Mouse (Mus musculus): Measurements from ENCODE around the gene Zcchc14. TPM values are rescaled to one million over a fixed set of nuclear protein-coding genes. Genes with fewer than 3 reads are reported as not detected.

Zcchc14 gene
- polyA plus RNA-seq, 1 experiment: 8.2 TPM

DNA sequence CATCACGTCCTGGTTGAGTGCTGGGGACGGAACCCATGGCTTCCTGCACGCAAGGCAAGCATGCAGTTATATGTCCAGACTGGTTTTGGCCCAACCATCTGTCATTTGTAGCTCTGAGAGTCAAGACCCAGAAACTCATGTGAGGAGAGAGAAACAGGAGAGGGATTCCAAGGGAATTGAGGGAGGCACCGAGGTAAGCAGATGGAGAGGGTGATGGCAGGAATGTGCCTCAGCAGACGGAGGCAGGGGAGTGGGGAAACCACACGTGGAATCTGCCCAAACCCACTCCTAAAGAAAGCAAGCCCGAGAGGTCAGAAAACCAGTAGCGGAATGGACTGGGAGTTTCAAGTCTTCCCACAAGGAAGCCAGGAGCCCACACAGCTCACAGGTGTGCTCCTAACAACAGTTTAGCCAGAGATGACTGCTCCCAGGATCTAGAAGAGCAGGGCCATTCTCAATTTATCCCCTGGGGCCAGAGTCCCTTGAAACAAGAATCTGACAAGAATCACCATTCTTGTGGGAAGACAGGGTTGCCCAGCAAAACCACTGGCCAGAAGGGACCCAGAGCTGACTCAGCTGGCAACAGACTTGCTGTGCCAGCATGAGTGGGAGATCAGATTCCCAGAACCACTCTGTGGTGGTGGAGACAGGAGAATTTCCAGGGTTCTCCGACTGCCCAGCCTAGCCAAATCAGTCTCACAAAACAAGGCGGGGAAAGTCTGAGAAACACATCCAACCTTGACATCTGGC, 30.6 kb upstream of the Zcchc14 start:
- no peak for TF ChIP-seq CTCF (IDR thresholded peaks at IDR 0.05; ENCODE audit: low read depth, low read length)
- TF ChIP-seq POLR2A (IDR thresholded peaks at IDR 0.05; ENCODE audit: borderline replicate concordance, low read depth, low read length): no peak
- Histone ChIP-seq H3K4me1 (ENCODE audit: control insufficient read depth, insufficient read depth, low read length) (no peaks in the 10 kb centered on the region), H3K27ac (ENCODE audit: insufficient read depth, low read depth, low read length) (no peak overlapping the region), H3K4me3 (ENCODE audit: insufficient read depth, low read length) (no peak overlapping the region)

DNA sequence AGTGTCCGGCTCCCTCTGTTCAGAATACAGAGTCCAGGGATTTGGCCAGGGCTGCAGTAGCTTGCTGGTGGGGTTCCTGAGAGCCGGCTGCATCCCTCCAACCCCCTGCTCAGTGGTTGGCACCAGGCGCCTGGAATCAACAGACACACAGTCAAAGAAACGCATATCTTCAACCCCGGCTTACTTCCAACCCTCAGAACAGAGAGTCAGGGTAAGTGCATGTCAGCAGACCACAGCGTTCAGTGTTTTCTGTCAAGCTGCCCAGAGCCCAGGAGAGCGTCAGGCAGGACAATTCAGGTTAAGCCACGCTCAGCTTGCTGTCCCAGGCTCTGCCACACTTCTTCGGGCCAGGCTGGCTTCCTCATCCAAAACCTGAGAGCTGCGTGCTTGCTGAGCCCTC, 28.8 kb upstream of the Zcchc14 start:
- TF ChIP-seq CTCF (IDR thresholded peaks at IDR 0.05; ENCODE audit: low read depth, low read length) (no peak), POLR2A (IDR thresholded peaks at IDR 0.05; ENCODE audit: borderline replicate concordance, low read depth, low read length) (no peak)
- no peak overlapping the region for H3K4me3 ChIP-seq (ENCODE audit: insufficient read depth, low read length)
- peaks cover 3% of the 10 kb centered on the region for H3K4me1 ChIP-seq (ENCODE audit: control insufficient read depth, insufficient read depth, low read length)
- no peak overlapping the region for H3K27ac ChIP-seq (ENCODE audit: insufficient read depth, low read depth, low read length)

DNA sequence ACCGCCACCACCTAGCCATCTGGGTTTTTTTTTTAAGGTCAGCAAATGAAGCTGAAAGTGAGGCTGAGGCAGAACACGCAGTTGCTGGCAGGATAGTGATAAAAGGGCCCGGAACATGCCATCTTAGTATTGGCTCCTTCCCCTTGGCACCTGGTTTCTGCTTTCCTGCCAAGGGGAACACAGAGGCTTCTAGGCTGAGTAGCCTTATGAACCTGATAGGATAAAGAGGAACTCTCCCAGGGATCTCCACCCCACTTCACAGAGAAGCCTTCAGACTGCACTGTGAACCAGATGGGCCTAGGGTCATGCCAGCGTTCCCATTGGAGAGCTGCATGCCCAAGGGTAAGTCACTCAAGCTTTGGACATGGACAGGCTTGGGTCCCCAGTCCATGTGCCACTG, 28.2 kb upstream of the Zcchc14 start:
- Histone ChIP-seq H3K4me1 (ENCODE audit: control insufficient read depth, insufficient read depth, low read length) (peaks cover 3% of the 10 kb centered on the region), H3K4me3 (ENCODE audit: insufficient read depth, low read length) (no peak overlapping the region), H3K27ac (ENCODE audit: insufficient read depth, low read depth, low read length) (no peak overlapping the region)
- no peak for TF ChIP-seq CTCF (IDR thresholded peaks at IDR 0.05; ENCODE audit: low read depth, low read length)
- no peak for TF ChIP-seq POLR2A (IDR thresholded peaks at IDR 0.05; ENCODE audit: borderline replicate concordance, low read depth, low read length)

DNA sequence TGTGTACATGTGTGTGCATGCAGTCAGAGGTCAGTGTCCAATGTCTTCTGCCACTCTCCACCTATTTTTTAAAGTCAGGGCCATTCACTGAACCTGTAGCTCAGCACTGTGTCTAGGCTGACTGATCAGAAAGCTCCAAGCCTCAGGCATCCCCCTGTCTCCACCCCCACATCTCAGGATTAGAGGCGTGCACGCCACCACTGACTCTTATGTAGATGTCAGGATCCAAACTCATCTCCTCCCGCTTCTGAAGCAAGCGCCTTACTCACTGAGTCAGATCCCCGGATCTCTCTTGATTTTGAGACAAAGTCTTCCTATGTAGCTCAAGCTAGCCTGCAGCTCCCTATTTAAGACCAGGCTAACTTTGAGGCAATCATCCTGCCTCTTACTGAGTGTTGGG, 26.0 kb upstream of the Zcchc14 start:
- TF ChIP-seq CTCF (IDR thresholded peaks at IDR 0.05; ENCODE audit: low read depth, low read length): no peak
- TF ChIP-seq POLR2A (IDR thresholded peaks at IDR 0.05; ENCODE audit: borderline replicate concordance, low read depth, low read length): no peak
- Histone ChIP-seq H3K4me1 (ENCODE audit: control insufficient read depth, insufficient read depth, low read length) (peaks cover 3% of the 10 kb centered on the region), H3K4me3 (ENCODE audit: insufficient read depth, low read length) (no peak overlapping the region), H3K27ac (ENCODE audit: insufficient read depth, low read depth, low read length) (no peak overlapping the region)

DNA sequence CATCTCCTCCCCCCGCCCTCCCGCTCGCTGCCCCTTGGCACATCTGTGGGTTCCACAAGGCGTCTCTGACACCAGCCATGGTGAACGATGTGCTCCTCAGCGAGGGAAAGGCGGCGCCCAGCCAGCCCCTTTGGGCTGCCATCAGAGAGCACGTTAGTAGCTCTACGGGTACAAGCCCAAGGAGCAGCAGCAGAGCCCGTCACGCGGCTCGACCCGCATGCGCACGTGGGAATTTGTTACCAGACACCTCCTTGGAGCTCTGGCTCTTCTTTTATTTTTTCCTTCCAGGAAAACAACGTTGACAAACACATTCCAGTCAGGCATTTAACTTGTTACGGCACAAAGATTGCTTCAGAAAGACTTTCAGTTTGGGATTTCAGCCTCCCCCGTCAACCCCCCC, 23.0 kb upstream of the Zcchc14 start:
- Histone ChIP-seq H3K4me3 (ENCODE audit: insufficient read depth, low read length) (no peak overlapping the region), H3K4me1 (ENCODE audit: control insufficient read depth, insufficient read depth, low read length) (peaks cover 3% of the 10 kb centered on the region), H3K27ac (ENCODE audit: insufficient read depth, low read depth, low read length) (no peak overlapping the region)
- TF ChIP-seq POLR2A (IDR thresholded peaks at IDR 0.05; ENCODE audit: borderline replicate concordance, low read depth, low read length) (no peak), CTCF (IDR thresholded peaks at IDR 0.05; ENCODE audit: low read depth, low read length) (no peak)

DNA sequence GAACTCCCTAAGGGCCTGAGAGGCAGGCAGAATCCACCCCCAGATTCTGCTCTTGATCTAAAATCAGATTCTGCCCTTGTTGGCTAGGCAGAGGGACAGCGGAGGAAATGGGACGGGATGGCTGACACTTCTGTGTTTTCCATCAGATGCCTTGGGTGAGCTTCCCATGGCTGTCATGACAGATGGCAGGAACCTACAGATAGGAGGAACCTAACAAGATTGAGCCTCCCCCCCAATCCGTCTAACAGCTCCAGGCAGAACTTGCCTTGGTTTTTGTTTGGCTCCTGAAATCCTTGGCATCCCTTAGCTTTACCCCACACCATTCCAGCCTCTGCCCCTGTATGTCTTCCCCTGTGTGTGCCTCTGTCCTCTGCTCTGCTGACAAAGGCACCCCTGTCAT, 22.5 kb upstream of the Zcchc14 start:
- Histone ChIP-seq H3K4me1 (ENCODE audit: control insufficient read depth, insufficient read depth, low read length) (peaks cover 3% of the 10 kb centered on the region), H3K27ac (ENCODE audit: insufficient read depth, low read depth, low read length) (no peak overlapping the region), H3K4me3 (ENCODE audit: insufficient read depth, low read length) (no peak overlapping the region)
- TF ChIP-seq POLR2A (IDR thresholded peaks at IDR 0.05; ENCODE audit: borderline replicate concordance, low read depth, low read length): no peak
- TF ChIP-seq CTCF (IDR thresholded peaks at IDR 0.05; ENCODE audit: low read depth, low read length): no peak

DNA sequence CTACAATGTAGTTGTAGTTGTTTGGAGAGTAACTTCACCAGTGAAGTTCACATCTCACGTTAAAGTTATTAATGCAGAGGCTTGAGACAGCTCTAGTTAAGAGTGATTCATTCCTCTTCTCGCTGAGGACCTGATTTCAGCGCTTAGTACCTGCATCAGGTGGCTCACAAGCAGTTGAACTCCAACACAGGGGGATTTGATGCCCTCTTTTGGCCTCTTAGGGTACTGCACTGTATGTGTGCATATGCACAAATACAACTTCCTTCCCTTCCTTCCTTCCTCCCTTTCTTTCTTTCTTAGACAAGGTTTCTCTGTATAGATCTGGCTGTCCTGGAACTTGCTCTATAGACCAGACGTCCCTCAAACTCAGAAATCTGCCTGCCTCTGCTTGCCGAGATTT, 21.8 kb upstream of the Zcchc14 start:
- Histone ChIP-seq H3K27ac (ENCODE audit: insufficient read depth, low read depth, low read length) (no peak overlapping the region), H3K4me3 (ENCODE audit: insufficient read depth, low read length) (no peak overlapping the region), H3K4me1 (ENCODE audit: control insufficient read depth, insufficient read depth, low read length) (peaks cover 4% of the 10 kb centered on the region)
- 0 out of 2 replicates have a peak, but pooled peaks have one; percentile 26 for TF ChIP-seq CTCF (IDR thresholded peaks at IDR 0.05; ENCODE audit: low read depth, low read length)
- TF ChIP-seq POLR2A (IDR thresholded peaks at IDR 0.05; ENCODE audit: borderline replicate concordance, low read depth, low read length): no peak

DNA sequence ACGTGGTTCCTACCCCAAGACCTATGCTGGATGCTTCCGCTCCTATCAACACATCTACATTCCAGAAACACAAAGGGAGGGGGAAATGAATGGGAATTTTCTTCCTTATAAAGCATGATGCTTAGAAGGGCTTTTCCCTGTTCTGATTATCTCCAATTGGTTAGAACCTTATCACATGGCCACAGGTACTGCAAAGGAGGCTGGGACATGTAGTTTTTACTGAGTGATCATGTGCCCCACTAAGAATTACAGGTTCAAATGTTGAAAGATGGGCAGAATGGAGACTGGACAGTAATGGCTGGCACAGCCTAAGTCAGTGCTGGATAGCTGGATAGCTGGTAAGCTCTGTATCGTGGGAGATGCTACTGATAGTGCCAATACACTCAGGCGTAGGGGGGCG, 21.2 kb upstream of the Zcchc14 start:
- H3K4me3 ChIP-seq (ENCODE audit: insufficient read depth, low read length): no peak overlapping the region
- TF ChIP-seq CTCF (IDR thresholded peaks at IDR 0.05; ENCODE audit: low read depth, low read length): no peak
- TF ChIP-seq POLR2A (IDR thresholded peaks at IDR 0.05; ENCODE audit: borderline replicate concordance, low read depth, low read length): no peak
- no peak overlapping the region for H3K27ac ChIP-seq (ENCODE audit: insufficient read depth, low read depth, low read length)
- peaks cover 6% of the 10 kb centered on the region for H3K4me1 ChIP-seq (ENCODE audit: control insufficient read depth, insufficient read depth, low read length)

DNA sequence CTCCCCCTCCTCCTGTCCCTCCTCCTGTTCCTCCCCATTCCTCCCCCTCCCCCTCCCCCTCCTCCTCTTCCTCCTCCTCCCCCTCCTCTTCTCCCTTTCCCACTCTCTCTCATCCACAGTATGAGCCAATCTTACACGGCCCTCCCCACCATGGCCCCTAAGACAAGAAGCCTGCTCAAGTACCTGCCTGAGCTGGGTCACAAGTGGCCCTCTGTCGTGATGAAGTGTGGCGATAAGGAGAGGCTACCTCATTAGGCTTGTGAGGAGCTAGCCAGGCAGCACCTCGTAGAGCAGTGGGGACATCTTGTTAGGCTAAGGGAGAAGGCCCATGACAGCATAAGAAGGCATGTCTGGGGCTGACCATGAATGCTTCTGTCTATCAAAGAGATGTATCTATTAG, 20.5 kb upstream of the Zcchc14 start:
- Histone ChIP-seq H3K4me3 (ENCODE audit: insufficient read depth, low read length) (no peak overlapping the region), H3K27ac (ENCODE audit: insufficient read depth, low read depth, low read length) (no peak overlapping the region), H3K4me1 (ENCODE audit: control insufficient read depth, insufficient read depth, low read length) (peaks cover 13% of the 10 kb centered on the region)
- TF ChIP-seq CTCF (IDR thresholded peaks at IDR 0.05; ENCODE audit: low read depth, low read length) (no peak), POLR2A (IDR thresholded peaks at IDR 0.05; ENCODE audit: borderline replicate concordance, low read depth, low read length) (no peak)

DNA sequence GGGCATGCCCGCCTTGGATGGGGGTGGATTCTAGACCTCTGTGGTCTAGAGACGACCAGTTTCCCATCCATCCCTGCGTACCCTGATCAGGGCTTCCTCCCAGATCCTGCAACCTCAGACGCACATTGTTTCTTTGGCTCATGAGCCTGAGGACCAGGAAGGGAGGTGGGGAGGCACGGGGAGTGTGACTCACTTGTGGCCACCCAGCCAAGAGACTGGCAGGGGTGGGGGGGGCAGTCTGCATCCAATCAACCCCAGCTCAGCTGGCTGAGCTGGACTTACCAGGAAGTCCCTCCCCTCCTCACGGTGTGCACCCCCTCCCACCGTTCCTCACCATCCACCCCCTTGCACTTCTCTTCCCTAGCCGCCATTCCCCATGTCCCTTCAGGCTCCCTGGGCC, 16.5 kb upstream of the Zcchc14 start:
- TF ChIP-seq CTCF (IDR thresholded peaks at IDR 0.05; ENCODE audit: low read depth, low read length): no peak
- TF ChIP-seq POLR2A (IDR thresholded peaks at IDR 0.05; ENCODE audit: borderline replicate concordance, low read depth, low read length): no peak
- H3K27ac ChIP-seq (ENCODE audit: insufficient read depth, low read depth, low read length): no peak overlapping the region

More for the DNA sequence above, 16.5 kb upstream of the Zcchc14 start:
- Histone ChIP-seq H3K4me1 (ENCODE audit: control insufficient read depth, insufficient read depth, low read length) (peaks cover 10% of the 10 kb centered on the region), H3K4me3 (ENCODE audit: insufficient read depth, low read length) (no peak overlapping the region)
